In genomic region chr1:39530258-39530943, GRCm38 (mm10) we compare ENCODE assay signal across 8 mouse cellular contexts. TPM values are rescaled to one million over a fixed set of nuclear protein-coding genes. Genes with fewer than 3 reads are reported as not detected.
A peak's percentile ranks its signal among the peaks of the same experiment; 100 is the strongest.
DNase-seq lines count a peak whose midpoint lies in the region; TF ChIP-seq lines count a peak whose summit lies in the region.

No protein-coding gene starts in this region.

- H3K9ac ChIP-seq in heart, adult 2 months (ENCODE audit: low read depth, low read length), result no peak overlapping the region

- TF ChIP-seq CTCF in heart, adult 2 months (IDR thresholded peaks at IDR 0.05), result peak; percentile 95

- intact Hi-C loops in heart, adult 2 months (cut with DNase I), result loop anchor here (2.0 to 10.0 kb wide), 3 partner anchors 336 to 543 kb away; partner anchors contain the start of genes Npas2 and Pdcl3
- intact Hi-C loops in heart, postnatal 10 days (cut with DNase I), result loop anchor here (2.0 kb wide), 1 partner anchor 530 kb away; no protein-coding TSS in a partner anchor

- no peak for TF ChIP-seq POLR2A in heart, adult 2 months (IDR thresholded peaks at IDR 0.05; ENCODE audit: insufficient read depth, low read depth, low read length)

- 33% methylated on average over 13 of the region's 13 CpGs for WGBS in heart, adult 2 months
- 37% methylated on average over 13 of the region's 13 CpGs for WGBS in heart, embryonic 10.5 days
- 38% methylated on average over 13 of the region's 13 CpGs for WGBS in embryonic facial prominence, embryonic 10.5 days

- H3K36me3 ChIP-seq in heart, adult 2 months (ENCODE audit: control insufficient read depth, insufficient read depth, low read length), result no peaks in the 10 kb centered on the region
- H3K36me3 ChIP-seq in heart, embryonic 10.5 days, result no peaks in the 10 kb centered on the region
- H3K36me3 ChIP-seq in embryonic facial prominence, embryonic 10.5 days (replicated peaks), result no peaks in the 10 kb centered on the region
- H3K36me3 ChIP-seq in megakaryocyte, embryonic 14.5 days (replicated peaks; ENCODE audit: low read length), result no peaks in the 10 kb centered on the region

- no peaks in the 10 kb centered on the region for H3K27me3 ChIP-seq in heart, adult 2 months (ENCODE audit: control insufficient read depth, insufficient read depth, low read length)
- H3K27me3 ChIP-seq in heart, embryonic 10.5 days (ENCODE audit: insufficient read depth, poor library complexity, severe bottlenecking), result no peaks in the 10 kb centered on the region
- H3K27me3 ChIP-seq in embryonic facial prominence, embryonic 10.5 days (replicated peaks; ENCODE audit: low read depth, poor library complexity, severe bottlenecking), result no peaks in the 10 kb centered on the region
- no peaks in the 10 kb centered on the region for H3K27me3 ChIP-seq in megakaryocyte, embryonic 14.5 days (replicated peaks)

- peaks cover 1% of the 10 kb centered on the region; the same call in 1 of the 2 replicates for H3K4me1 ChIP-seq in heart, adult 2 months (ENCODE audit: control insufficient read depth, insufficient read depth, low read length)
- H3K4me1 ChIP-seq in heart, embryonic 10.5 days, result no peaks in the 10 kb centered on the region
- peaks cover 7% of the 10 kb centered on the region for H3K4me1 ChIP-seq in embryonic facial prominence, embryonic 10.5 days
- peaks cover 61% of the 10 kb centered on the region for H3K4me1 ChIP-seq in megakaryocyte, embryonic 14.5 days

- no peaks in the 10 kb centered on the region for H3K79me2 ChIP-seq in heart, adult 2 months (replicated peaks; ENCODE audit: control insufficient read depth, insufficient read depth, low read length)

- no peaks in the 10 kb centered on the region for H3K9me3 ChIP-seq in heart, embryonic 10.5 days
- H3K9me3 ChIP-seq in embryonic facial prominence, embryonic 10.5 days, result no peaks in the 10 kb centered on the region
- no peaks in the 10 kb centered on the region for H3K9me3 ChIP-seq in megakaryocyte, embryonic 14.5 days

- DNase-seq in heart, adult 2 months, result peak; percentile 64 to 76
- no peak for DNase-seq in heart, embryonic 10.5 days (ENCODE audit: low spot score)
- peak; percentile 65 to 80 for DNase-seq in adrenal gland, postnatal 36 days
- peak; percentile 71 for DNase-seq in embryonic facial prominence, embryonic 10.5 days (ENCODE audit: low spot score)
- peak; percentile 84 to 92 for DNase-seq in heart, postnatal 10 days
- DNase-seq in layer of hippocampus, postnatal 36 days, result peak; percentile 49 to 75
- peak; percentile 27 to 71 for DNase-seq in spleen, postnatal 14 days (ENCODE audit: low spot score in 2 of 2)

- H3K4me3 ChIP-seq in heart, adult 2 months, result no peak overlapping the region
- H3K4me3 ChIP-seq in heart, embryonic 10.5 days, result no peak overlapping the region
- H3K4me3 ChIP-seq in embryonic facial prominence, embryonic 10.5 days, result no peak overlapping the region
- H3K4me3 ChIP-seq in megakaryocyte, embryonic 14.5 days (replicated peaks), result peak overlapping the region; percentile 39

- H3K27ac ChIP-seq in heart, adult 2 months, result no peak overlapping the region
- H3K27ac ChIP-seq in heart, embryonic 10.5 days, result no peak overlapping the region
- no peak overlapping the region for H3K27ac ChIP-seq in embryonic facial prominence, embryonic 10.5 days (replicated peaks)

- TF ChIP-seq EP300 in heart, adult 2 months (IDR thresholded peaks at IDR 0.05; ENCODE audit: insufficient read depth, low read depth, low read length), result peak; percentile 55; the same call in 1 of the 2 replicates

RNA-seq across cellular contexts. Expression of gene Cnot11, which starts 4.4 kb away (rescaled TPM):
- 10 to 100 TPM; 13.2 to 15.6 TPM for total RNA-seq in heart, adult 2 months (2021)
- polyA plus RNA-seq in heart, adult 2 months (2012; rRNA removed), result 9.8 and 11.9 TPM in 2 replicates
- polyA plus RNA-seq in heart, embryonic 10.5 days (2016; fragmentation: Nextera tagmentation; extraction: Ambion mirVana), result 20.1 and 27.7 TPM in 2 replicates
- total RNA-seq in adrenal gland, postnatal 36 days (2021), result 10 to 100 TPM; 20.0 to 20.3 TPM
- polyA plus RNA-seq in embryonic facial prominence, embryonic 10.5 days (2016; fragmentation: Nextera tagmentation; extraction: Ambion mirVana), result 23.2 and 25.3 TPM in 2 replicates
- total RNA-seq in heart, postnatal 10 days (2021), result 10 to 100 TPM; 17.7 to 18.3 TPM
- 10 to 100 TPM; 22.5 to 22.8 TPM for total RNA-seq in layer of hippocampus, postnatal 36 days (2021)
- polyA plus RNA-seq in megakaryocyte, embryonic 14.5 days (2012; ENCODE audit: insufficient read depth, low replicate concordance), result 29.4 and 46.8 TPM in 2 replicates

RNA-seq across cellular contexts. Expression of gene Rnf149, which starts 46.8 kb away (rescaled TPM):
- total RNA-seq in heart, adult 2 months (2021), result 1 to 10 TPM; 7.0 to 8.5 TPM
- 3.6 and 5.7 TPM in 2 replicates for polyA plus RNA-seq in heart, adult 2 months (2012; rRNA removed)
- 17.1 and 26.0 TPM in 2 replicates for polyA plus RNA-seq in heart, embryonic 10.5 days (2016; fragmentation: Nextera tagmentation; extraction: Ambion mirVana)
- total RNA-seq in adrenal gland, postnatal 36 days (2021), result 10 to 100 TPM; 48.3 to 51.5 TPM
- polyA plus RNA-seq in embryonic facial prominence, embryonic 10.5 days (2016; fragmentation: Nextera tagmentation; extraction: Ambion mirVana), result 23.1 and 23.4 TPM in 2 replicates
- 10 to 100 TPM; 12.1 to 14.7 TPM for total RNA-seq in heart, postnatal 10 days (2021)
- 10 to 100 TPM; 32.3 to 34.8 TPM for total RNA-seq in layer of hippocampus, postnatal 36 days (2021)
- polyA plus RNA-seq in megakaryocyte, embryonic 14.5 days (2012; ENCODE audit: insufficient read depth, low replicate concordance), result 3.8 and 26.0 TPM in 2 replicates

RNA-seq across cellular contexts. Expression of gene Tbc1d8, which starts 51.8 kb away (rescaled TPM):
- total RNA-seq in heart, adult 2 months (2021), result 1 to 10 TPM; 5.2 to 6.1 TPM
- 6.3 and 8.3 TPM in 2 replicates for polyA plus RNA-seq in heart, adult 2 months (2012; rRNA removed)
- 7.5 and 11.6 TPM in 2 replicates for polyA plus RNA-seq in heart, embryonic 10.5 days (2016; fragmentation: Nextera tagmentation; extraction: Ambion mirVana)
- 10 to 100 TPM in 1 of 2 experiments, 1 to 10 TPM in 1; 6.9 to 18.7 TPM for total RNA-seq in adrenal gland, postnatal 36 days (2021)
- 5.2 and 5.3 TPM in 2 replicates for polyA plus RNA-seq in embryonic facial prominence, embryonic 10.5 days (2016; fragmentation: Nextera tagmentation; extraction: Ambion mirVana)
- total RNA-seq in heart, postnatal 10 days (2021), result 1 to 10 TPM; 6.6 to 7.4 TPM
- total RNA-seq in layer of hippocampus, postnatal 36 days (2021), result 10 to 100 TPM; 10.9 to 12.7 TPM
- polyA plus RNA-seq in megakaryocyte, embryonic 14.5 days (2012; ENCODE audit: insufficient read depth, low replicate concordance), result 1.7 and 6.4 TPM in 2 replicates
